Mouse (Mus musculus) MEL (cell line): ENCODE measurements around the gene Snx4. TPM values are rescaled to one million over a fixed set of nuclear protein-coding genes. Genes with fewer than 3 reads are reported as not detected.

Source experiments
- DNase-seq: peaks from one replicate; pipeline ENCODE4 v3.0.0; 2011; ENCODE audit warnings: low read depth, low spot score
- H3K27ac ChIP-seq: 2 replicates; pipeline ENCODE4 v1.5.1; 2012; ENCODE audit warnings: low read depth, mild to moderate bottlenecking, control low read depth, low read length, moderate library complexity; ENCODE audit not compliant: control insufficient read depth
- H3K27me3 ChIP-seq, 2 experiments: fragments of 150-350 bp in 1 of 2; sonication (generic) in 1 of 2; 2 replicates each; pipeline ENCODE4 v1.6.1; 2012; ENCODE audit warnings: low read length in 2 of 2, mild to moderate bottlenecking in 2 of 2, improper control_type of control experiment in 1 of 2, moderate library complexity in 1 of 2; ENCODE audit not compliant: insufficient read depth in 2 of 2, control insufficient read depth in 1 of 2
- H3K36me3 ChIP-seq, 2 experiments: 2 replicates each; pipeline ENCODE4 v1.6.1; 2012 to 2014; ENCODE audit warnings: low read length in 2 of 2, improper control_type of control experiment in 1 of 2, inconsistent platforms in 1 of 2, mild to moderate bottlenecking in 1 of 2; ENCODE audit not compliant: insufficient read depth in 2 of 2, control insufficient read depth in 1 of 2
- H3K4me1 ChIP-seq, 2 experiments: fragments of 150-350 bp in 1 of 2; sonication (generic) in 1 of 2; 2 replicates each; pipeline ENCODE4 v1.6.1; 2012; ENCODE audit warnings: low read length in 2 of 2, improper control_type of control experiment in 1 of 2, mild to moderate bottlenecking in 1 of 2; ENCODE audit not compliant: insufficient read depth in 2 of 2, control insufficient read depth in 1 of 2
- H3K4me3 ChIP-seq, 2 experiments: fragments of 150-350 bp in 1 of 2; sonication (generic) in 1 of 2; 2 replicates each; pipeline ENCODE4 v1.5.1; 2012; ENCODE audit warnings: low read depth in 2 of 2, low read length in 2 of 2, mild to moderate bottlenecking in 2 of 2, moderate library complexity in 2 of 2, control low read depth in 1 of 2, improper control_type of control experiment in 1 of 2; ENCODE audit not compliant: control insufficient read depth in 1 of 2, insufficient read depth in 1 of 2
- H3K79me2 ChIP-seq: 2 replicates; pipeline ENCODE4 v1.6.1; 2012; ENCODE audit warnings: mild to moderate bottlenecking, low read length, moderate library complexity; ENCODE audit not compliant: control insufficient read depth, poor library complexity, insufficient read depth
- H3K9ac ChIP-seq: 2 replicates; pipeline ENCODE4 v1.6.1; 2012; ENCODE audit warnings: low read depth, mild to moderate bottlenecking, control low read depth, low read length, moderate library complexity; ENCODE audit not compliant: control insufficient read depth, poor library complexity, severe bottlenecking
- H3K9me3 ChIP-seq: fragments of 150-350 bp; sonication (generic); replicated peaks from 2 replicates; pipeline ENCODE4 v1.6.1; 2012; ENCODE audit warnings: mild to moderate bottlenecking, low read length, improper control_type of control experiment, moderate library complexity; ENCODE audit not compliant: insufficient read depth
- BHLHE40 ChIP-seq: IDR thresholded peaks from 2 replicates; pipeline ENCODE4 v1.6.1; 2012; ENCODE audit warnings: low read depth, mild to moderate bottlenecking, inconsistent platforms, low read length, improper control_type of control experiment, borderline replicate concordance
- CHD1 ChIP-seq: IDR thresholded peaks from 2 replicates; pipeline ENCODE4 v1.6.1; 2012; ENCODE audit warnings: low read depth, mild to moderate bottlenecking, inconsistent platforms, low read length, improper control_type of control experiment
- CHD2 ChIP-seq: IDR thresholded peaks from 2 replicates; pipeline ENCODE4 v1.6.1; 2011; ENCODE audit warnings: low read length, improper control_type of control experiment
- E2F4 ChIP-seq: IDR thresholded peaks from 2 replicates; pipeline ENCODE4 v1.6.1; 2011; ENCODE audit warnings: low read depth, low read length, improper control_type of control experiment, borderline replicate concordance
- ELF1 ChIP-seq: IDR thresholded peaks from 2 replicates; pipeline ENCODE4 v1.6.1; 2014; ENCODE audit warnings: low read depth, mild to moderate bottlenecking, inconsistent platforms, low read length, improper control_type of control experiment, moderate library complexity
- ETS1 ChIP-seq: IDR thresholded peaks from 2 replicates; pipeline ENCODE4 v1.6.1; 2012; ENCODE audit warnings: low read depth, mild to moderate bottlenecking, inconsistent platforms, low read length, improper control_type of control experiment, moderate library complexity
- GABPA ChIP-seq: IDR thresholded peaks from 2 replicates; pipeline ENCODE4 v1.6.1; 2012; ENCODE audit warnings: low read depth, mild to moderate bottlenecking, inconsistent platforms, low read length, improper control_type of control experiment, moderate library complexity
- GATA1 ChIP-seq: IDR thresholded peaks from 2 replicates; pipeline ENCODE4 v1.6.1; 2011; ENCODE audit warnings: low read depth, low read length, improper control_type of control experiment
- HCFC1 ChIP-seq: IDR thresholded peaks from 2 replicates; pipeline ENCODE4 v1.6.1; 2012; ENCODE audit warnings: low read depth, mild to moderate bottlenecking, inconsistent platforms, low read length, improper control_type of control experiment, moderate library complexity
- KAT2A ChIP-seq: conservative IDR thresholded peaks from 2 replicates; pipeline ENCODE4 v1.6.1; 2012; ENCODE audit warnings: low read depth, low read length, improper control_type of control experiment, inconsistent platforms
- MAFK ChIP-seq: IDR thresholded peaks from 2 replicates; pipeline ENCODE4 v1.6.1; 2011; ENCODE audit warnings: low read depth, mild to moderate bottlenecking, low read length, improper control_type of control experiment, borderline replicate concordance
- MAX ChIP-seq: IDR thresholded peaks from 2 replicates; pipeline ENCODE4 v1.6.1; 2011; ENCODE audit warnings: low read length, improper control_type of control experiment
- MXI1 ChIP-seq: IDR thresholded peaks from 2 replicates; pipeline ENCODE4 v1.6.1; 2011; ENCODE audit warnings: mild to moderate bottlenecking, low read depth, low read length, improper control_type of control experiment
- MYB ChIP-seq: IDR thresholded peaks from 2 replicates; pipeline ENCODE4 v1.6.1; 2011; ENCODE audit warnings: mild to moderate bottlenecking, low read depth, low read length, improper control_type of control experiment
- MYC ChIP-seq: IDR thresholded peaks from 2 replicates; pipeline ENCODE4 v1.6.1; 2011; ENCODE audit warnings: low read depth, mild to moderate bottlenecking, low read length, improper control_type of control experiment, moderate library complexity
- NELFE ChIP-seq: IDR thresholded peaks from 2 replicates; pipeline ENCODE4 v1.6.1; 2011; ENCODE audit warnings: low read depth, low read length, improper control_type of control experiment
- POLR2AphosphoS2 ChIP-seq: IDR thresholded peaks from 2 replicates; pipeline ENCODE4 v1.6.1; 2011; ENCODE audit warnings: low read length, improper control_type of control experiment
- POLR2AphosphoS5 ChIP-seq: IDR thresholded peaks from 2 replicates; pipeline ENCODE4 v1.6.1; 2012; ENCODE audit warnings: low read depth, borderline replicate concordance, mild to moderate bottlenecking, inconsistent platforms, low read length, moderate library complexity, mixed read lengths
- RCOR1 ChIP-seq: IDR thresholded peaks from 2 replicates; pipeline ENCODE4 v1.6.1; 2012; ENCODE audit warnings: low read depth, mild to moderate bottlenecking, inconsistent platforms, low read length, improper control_type of control experiment
- SIN3A ChIP-seq: IDR thresholded peaks from 2 replicates; pipeline ENCODE4 v1.6.1; 2012; ENCODE audit warnings: low read length, improper control_type of control experiment, inconsistent platforms
- SMC3 ChIP-seq: IDR thresholded peaks from 2 replicates; pipeline ENCODE4 v1.6.1; 2011; ENCODE audit warnings: low read depth, low read length, improper control_type of control experiment
- TAL1 ChIP-seq: IDR thresholded peaks from 2 replicates; pipeline ENCODE4 v1.6.1; 2012; ENCODE audit warnings: mild to moderate bottlenecking, inconsistent platforms, low read length, moderate library complexity, mixed read lengths
- TBP ChIP-seq: IDR thresholded peaks from 2 replicates; pipeline ENCODE4 v1.8.0; 2011; ENCODE audit warnings: low read depth, low read length, improper control_type of control experiment
- UBTF ChIP-seq: IDR thresholded peaks from 2 replicates; pipeline ENCODE4 v1.6.1; 2012; ENCODE audit warnings: low read depth, mild to moderate bottlenecking, inconsistent platforms, low read length, improper control_type of control experiment, moderate library complexity, borderline replicate concordance; ENCODE audit not compliant: insufficient read depth
- USF1 ChIP-seq: IDR thresholded peaks from 2 replicates; pipeline ENCODE4 v1.6.1; 2014; ENCODE audit warnings: low read depth, mild to moderate bottlenecking, inconsistent platforms, low read length, improper control_type of control experiment, moderate library complexity
- USF2 ChIP-seq, 2 experiments: IDR thresholded peaks; 2 replicates each; pipeline ENCODE4 v1.6.1; 2011 to 2012; ENCODE audit warnings: improper control_type of control experiment in 2 of 2, low read length in 2 of 2, borderline replicate concordance in 1 of 2, inconsistent platforms in 1 of 2, low read depth in 1 of 2, mild to moderate bottlenecking in 1 of 2; ENCODE audit not compliant: insufficient read depth in 1 of 2
- polyA plus RNA-seq, 2 experiments: library from polyadenylated mRNA; stranded (reverse) in 1 of 2; unstranded in 1 of 2; fragments of >175 nt in 1 of 2; fragments of >200 nt in 1 of 2; gene quantifications; 2 replicates each; pipeline versions ENCODE4 v1.2.1 to v1.2.4; 2012; ENCODE audit warnings: low replicate concordance in 2 of 2, low read depth in 1 of 2; ENCODE audit not compliant: insufficient read length in 2 of 2, insufficient read depth in 1 of 2, missing spikeins in 1 of 2
- total RNA-seq: library from RNA; depleted of rRNA; stranded (reverse); fragments of 300-350 nt; gene quantifications from 2 replicates; pipeline ENCODE4 v1.2.3, GENCODE M21; 2012

The Snx4 gene
- total and polyA plus RNA-seq, 3 experiments = 34.7 to 36.1 TPM; not detected in 1

DNA sequence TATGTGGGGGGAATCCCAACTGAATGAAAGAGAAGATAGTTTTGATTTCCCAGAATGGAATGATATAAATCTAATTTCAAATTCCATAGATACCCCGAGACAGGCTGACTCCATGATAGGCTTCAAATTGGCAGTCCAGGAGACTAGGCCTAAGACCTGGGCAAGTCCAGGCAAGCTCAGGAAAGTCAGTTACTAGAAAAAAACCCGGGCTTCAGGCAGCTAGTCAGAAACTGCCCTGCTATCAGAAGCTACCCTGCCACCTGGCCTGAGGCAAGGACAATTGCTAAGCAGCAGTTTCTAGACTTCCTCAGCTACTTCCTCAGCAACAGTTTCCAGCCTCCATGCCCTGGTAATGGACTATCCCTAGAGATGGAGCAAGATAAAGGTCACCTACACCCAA is 4.2 kb upstream of the Snx4 start:
- no peaks in the 10 kb centered on the region for H3K4me1 ChIP-seq
- TF ChIP-seq ELF1 (no peak), TBP (no peak), MAX (no peak), MYC (no peak), TAL1 (no peak), ETS1 (no peak), MXI1 (no peak), POLR2AphosphoS5 (no peak), USF1 (no peak), SMC3 (no peak), KAT2A (no peak)
- DNase-seq = no peak
- no peaks in the 10 kb centered on the region for H3K27me3 ChIP-seq
- H3K4me3 ChIP-seq = no peak overlapping the region
- no peak overlapping the region for H3K9ac ChIP-seq
- no peak overlapping the region for H3K27ac ChIP-seq
- H3K79me2 ChIP-seq = peaks cover 7% of the 10 kb centered on the region
- H3K36me3 ChIP-seq = peaks cover 0 to 3% of the 10 kb centered on the region in 2 experiments; a peak in 3 of 4 replicates
- H3K9me3 ChIP-seq = no peaks in the 10 kb centered on the region

DNA sequence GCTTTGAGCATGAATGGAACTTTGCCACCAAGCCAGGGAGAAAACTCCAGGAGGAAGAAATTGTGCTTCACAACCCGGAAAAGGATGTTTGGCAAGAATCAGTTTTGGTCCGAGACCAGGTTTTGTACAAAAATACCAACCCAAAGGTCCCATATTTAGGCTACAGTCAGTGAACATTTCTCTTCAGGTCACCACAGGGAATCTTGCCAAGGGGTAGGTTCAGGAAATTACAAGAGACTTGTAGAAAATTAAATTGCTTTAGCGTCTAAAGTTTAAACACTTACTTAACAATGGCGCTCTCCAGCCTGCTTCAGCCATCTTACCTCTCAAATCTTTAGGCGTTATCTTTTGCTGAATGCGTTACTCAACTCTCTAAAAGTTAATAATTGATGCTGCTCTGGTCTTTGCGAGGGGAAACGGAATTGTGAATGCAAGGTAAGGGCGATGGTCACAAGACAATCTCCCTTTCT is 556 bp upstream of the Snx4 start:
- Histone ChIP-seq H3K4me3 (peak overlapping the region; percentile 93 to 97), H3K79me2 (peaks cover 10% of the 10 kb centered on the region), H3K9me3 (no peaks in the 10 kb centered on the region), H3K36me3 (peaks cover 0 to 5% of the 10 kb centered on the region in 2 experiments; a peak in 2 of 4 replicates), H3K27me3 (no peaks in the 10 kb centered on the region), H3K27ac (peak overlapping the region; percentile 76), H3K9ac (peak overlapping the region; percentile 96), H3K4me1 (no peaks in the 10 kb centered on the region; a peak in 1 of 4 replicates)
- peak; percentile 72 for DNase-seq
- no peak for TF ChIP-seq USF1
- no peak for TF ChIP-seq SMC3
- TF ChIP-seq UBTF = no peak
- peak; percentile 46; the same call in 1 of the 2 replicates for TF ChIP-seq MXI1
- no peak for TF ChIP-seq NELFE
- TF ChIP-seq GABPA = no peak
- no peak for TF ChIP-seq CHD2
- peak; percentile 52 for TF ChIP-seq GATA1
- peak; percentile 50; the same call in 1 of the 2 replicates for TF ChIP-seq ELF1
- TF ChIP-seq TBP = 0 out of 2 replicates have a peak, but pooled peaks have one; percentile 19
- 0 out of 2 replicates have a peak, but pooled peaks have one; percentile 15 for TF ChIP-seq POLR2AphosphoS2
- TF ChIP-seq CHD1 = peak; percentile 87; the same call in 1 of the 2 replicates
- no peak for TF ChIP-seq E2F4
- TF ChIP-seq USF2 (IDR thresholded peaks at IDR 0.05; ENCODE audit: borderline replicate concordance in 1 of 2, insufficient read depth in 1 of 2, low read depth in 1 of 2, low read length in 2 of 2) = no peak
- no peak for TF ChIP-seq MAFK
- no peak for TF ChIP-seq MYB
- TF ChIP-seq ETS1 = 0 out of 2 replicates have a peak, but pooled peaks have one; percentile 11
- TF ChIP-seq RCOR1 = no peak
- TF ChIP-seq BHLHE40 = no peak
- peak; percentile 64 for TF ChIP-seq SIN3A
- no peak; the same call in 1 of the 2 replicates for TF ChIP-seq HCFC1
